Mouse (Mus musculus) kidney, embryonic 16.5 days (tissue): ENCODE measurements around the gene Ryk. TPM values are rescaled to one million over a fixed set of nuclear protein-coding genes. Genes with fewer than 3 reads are reported as not detected.
"Not testable (repeated sequence)": the region's sequence is repeated elsewhere in the genome, so short reads cannot be mapped to it uniquely, and the experiment has no call there.

Experiments used
- ATAC-seq: fragments of 200-750 bp; cut with Nextera tagmentation; 2 replicates; pipeline ENCODE4 v1.8.0; 2017; ENCODE audit warnings: moderate TSS enrichment; ENCODE audit not compliant: low FRiP score, low TSS enrichment
- H3K27ac ChIP-seq: fragments of 300-500 bp; sonication (generic); 2 replicates; pipeline ENCODE4 v1.5.1; 2014; ENCODE audit warnings: low read length
- H3K27me3 ChIP-seq: fragments of 300-500 bp; sonication (generic); 2 replicates; pipeline ENCODE4 v1.6.1; 2014; ENCODE audit warnings: low read length, control low read depth, mixed read lengths; ENCODE audit not compliant: insufficient read depth
- H3K36me3 ChIP-seq: fragments of 300-500 bp; sonication (generic); 2 replicates; pipeline ENCODE4 v1.6.1; 2014; ENCODE audit warnings: low read length, control low read depth, mixed read lengths; ENCODE audit not compliant: insufficient read depth
- H3K4me1 ChIP-seq: fragments of 300-500 bp; sonication (generic); 2 replicates; pipeline ENCODE4 v1.6.1; 2014; ENCODE audit warnings: low read length, control low read depth, mixed read lengths; ENCODE audit not compliant: insufficient read depth
- H3K4me2 ChIP-seq: fragments of 300-500 bp; sonication (generic); replicated peaks from 2 replicates; pipeline ENCODE4 v1.6.1; 2014; ENCODE audit warnings: low read depth, low read length
- H3K4me3 ChIP-seq: fragments of 300-500 bp; sonication (generic); 2 replicates; pipeline ENCODE4 v1.5.1; 2014; ENCODE audit warnings: mild to moderate bottlenecking, low read length
- H3K9ac ChIP-seq: fragments of 300-500 bp; sonication (generic); replicated peaks from 2 replicates; pipeline ENCODE4 v1.6.1; 2014; ENCODE audit warnings: low read length
- H3K9me3 ChIP-seq: fragments of 300-500 bp; sonication (generic); 2 replicates; pipeline ENCODE4 v1.6.1; 2016; ENCODE audit warnings: low read length, control low read depth
- WGBS: fragments of 180-500 bp; shearing (Covaris S2); extraction: QIAGEN DNeasy Blood & Tissue Kit; methylation state at CpG from one replicate; pipeline ENCODE4 v1.1.7; 2014; 5-methylcytosine and 5-hydroxymethylcytosine counted together
- polyA plus RNA-seq: library from polyadenylated mRNA; unstranded; fragments of >200 nt; fragmentation: Nextera tagmentation; extraction: Ambion mirVana; gene quantifications from 2 replicates; pipeline ENCODE4 v1.2.1, GENCODE M21; 2015

Gene Ryk
- polyA plus RNA-seq, 1 experiment from 2014 or later, result 17.0 TPM

DNA sequence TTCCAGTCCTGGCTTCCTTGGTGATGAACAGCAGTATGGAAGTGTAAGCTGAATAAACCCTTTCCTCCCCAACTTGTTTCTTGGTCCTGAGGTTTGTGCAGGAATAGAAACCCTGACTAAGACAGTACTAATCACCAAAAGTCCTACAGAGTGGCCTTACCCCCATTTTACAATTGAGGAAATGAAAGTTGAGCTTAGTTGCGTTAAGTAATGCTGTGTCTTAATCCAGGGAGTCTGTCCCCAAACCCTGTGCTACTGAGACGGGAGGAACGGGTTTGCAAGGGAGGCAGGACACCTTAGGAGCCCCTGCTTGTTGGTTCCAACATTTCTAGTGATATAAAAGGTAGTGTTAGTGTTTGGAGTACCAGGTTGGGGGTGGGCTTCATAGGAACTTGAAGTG, 78.9 kb downstream of the Ryk start:
- not testable (repeated sequence) for H3K4me1 ChIP-seq, H3K27me3 ChIP-seq, H3K9ac ChIP-seq, H3K27ac ChIP-seq, ATAC-seq, H3K4me2 ChIP-seq, H3K9me3 ChIP-seq, H3K4me3 ChIP-seq
- H3K36me3 ChIP-seq, result peaks cover 27% of the 10 kb centered on the region
- 91% methylated on average over 3 of the region's 3 CpGs for WGBS

DNA sequence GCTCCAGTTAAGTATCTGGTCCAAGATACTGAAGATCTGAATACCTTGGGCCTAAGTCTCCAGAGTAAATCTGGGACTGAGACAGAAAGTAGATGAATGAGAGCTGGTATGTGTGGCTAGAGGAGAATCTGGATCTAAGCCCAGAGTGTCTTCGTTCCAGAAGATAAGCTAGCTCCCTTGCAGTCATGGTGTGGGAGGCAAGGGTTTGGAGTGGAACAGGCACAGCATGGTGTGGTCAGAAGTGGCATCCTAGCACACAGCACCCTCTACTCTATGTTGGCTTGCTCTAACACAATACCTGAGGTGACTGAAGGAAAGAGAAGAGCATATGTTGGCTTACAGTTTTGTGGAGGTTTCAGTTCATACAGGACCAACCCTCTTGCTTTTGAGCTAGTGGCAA, 79.9 kb downstream of the Ryk start:
- H3K27ac ChIP-seq, result no peak overlapping the region
- WGBS, result 67% methylated on average over 1 of the region's 1 CpGs
- peaks cover 7% of the 10 kb centered on the region; the same call in 1 of the 2 replicates for H3K9me3 ChIP-seq
- H3K36me3 ChIP-seq, result peaks cover 21% of the 10 kb centered on the region
- no peak overlapping the region for H3K9ac ChIP-seq
- ATAC-seq, result no peak
- no peaks in the 10 kb centered on the region for H3K4me1 ChIP-seq
- H3K4me3 ChIP-seq, result no peak overlapping the region
- H3K4me2 ChIP-seq, result no peak overlapping the region
- no peaks in the 10 kb centered on the region for H3K27me3 ChIP-seq

DNA sequence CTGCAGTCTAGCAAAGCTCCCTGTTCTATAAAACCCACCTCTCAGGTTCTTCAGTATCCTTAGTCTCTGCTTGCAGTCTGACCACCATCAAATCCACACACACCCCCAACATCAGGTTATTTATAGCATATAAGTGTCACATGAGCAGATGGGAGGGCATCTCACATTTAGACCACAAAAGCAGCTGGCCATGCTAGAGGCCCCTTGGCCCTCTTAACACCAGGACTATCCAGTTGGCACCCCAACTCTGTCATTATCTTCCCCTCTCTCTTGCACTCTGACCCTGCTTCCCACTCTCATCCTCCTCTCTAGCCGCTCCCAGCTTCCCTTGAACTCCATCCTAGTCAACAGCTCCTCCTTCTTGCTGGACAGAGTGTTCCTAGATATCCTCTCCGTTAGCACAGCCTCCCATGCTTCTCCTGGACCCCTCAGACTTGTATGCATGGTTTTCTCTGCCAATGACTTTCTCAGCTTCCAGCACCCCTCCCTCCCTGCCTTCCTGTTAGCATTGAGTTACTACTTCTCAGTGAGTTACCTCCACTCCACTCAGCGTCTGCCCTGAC, 80.7 kb downstream of the Ryk start:
- Histone ChIP-seq H3K4me1 (no peaks in the 10 kb centered on the region), H3K4me3 (no peak overlapping the region), H3K9ac (no peak overlapping the region), H3K4me2 (no peak overlapping the region), H3K27me3 (no peaks in the 10 kb centered on the region), H3K27ac (no peak overlapping the region), H3K36me3 (peaks cover 14% of the 10 kb centered on the region), H3K9me3 (peaks cover 1% of the 10 kb centered on the region; the same call in 1 of the 2 replicates)
- ATAC-seq, result no peak
- WGBS, result 50% methylated on average over 3 of the region's 3 CpGs

DNA sequence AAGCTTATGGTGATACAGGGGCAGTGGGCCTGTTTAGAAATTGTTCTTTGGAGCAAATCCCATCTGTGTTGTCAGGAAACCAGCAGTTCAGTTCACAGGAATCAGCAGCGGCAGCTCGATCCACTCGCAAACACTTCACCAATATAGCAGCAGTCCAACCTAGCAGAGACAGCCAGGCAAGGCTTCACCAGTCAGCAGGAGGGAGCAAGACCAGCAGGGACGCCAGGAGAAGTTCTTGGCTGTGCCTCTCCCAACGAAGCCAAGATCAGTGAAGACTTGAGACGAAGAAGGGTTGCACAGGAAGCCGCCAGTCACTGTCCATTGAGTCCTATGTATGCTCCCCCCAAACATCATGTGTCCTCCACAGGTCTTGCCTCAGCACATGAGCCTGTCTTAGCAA, 81.4 kb downstream of the Ryk start:
- 91% methylated on average over 7 of the region's 7 CpGs for WGBS
- peaks cover 9% of the 10 kb centered on the region for H3K36me3 ChIP-seq
- no peak overlapping the region for H3K27ac ChIP-seq
- H3K4me3 ChIP-seq, result no peak overlapping the region
- H3K4me2 ChIP-seq, result no peak overlapping the region
- H3K27me3 ChIP-seq, result no peaks in the 10 kb centered on the region
- H3K9me3 ChIP-seq, result no peaks in the 10 kb centered on the region
- H3K4me1 ChIP-seq, result no peaks in the 10 kb centered on the region
- no peak overlapping the region for H3K9ac ChIP-seq
- ATAC-seq, result no peak

DNA sequence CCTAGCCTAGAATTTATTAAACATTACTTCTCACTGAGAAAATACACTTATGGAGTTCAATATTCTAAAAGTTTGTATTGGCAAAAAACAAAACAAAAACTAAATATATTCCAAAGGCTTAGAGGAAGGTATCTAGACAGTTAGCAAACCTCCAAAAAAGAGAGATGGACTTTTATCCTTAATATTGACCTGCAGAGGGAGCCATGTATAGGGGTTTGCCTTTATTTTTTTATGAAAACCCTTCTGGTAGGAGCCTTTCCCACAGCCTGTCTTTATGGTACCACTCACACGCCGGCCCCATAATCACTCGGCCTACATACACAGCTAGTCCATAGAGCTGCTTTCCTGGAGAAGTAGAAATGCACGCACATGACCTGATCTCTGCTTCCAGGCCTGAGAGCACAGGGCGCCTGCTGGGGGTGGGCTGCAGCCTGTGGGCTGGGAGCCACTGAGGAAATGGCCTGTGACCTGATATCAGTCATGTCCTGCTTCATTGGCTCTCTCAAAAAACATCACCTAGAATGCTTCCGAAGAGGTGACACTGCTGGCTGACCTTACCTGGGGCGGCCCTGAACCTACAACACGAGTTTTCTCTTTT, 82.9 kb downstream of the Ryk start:
- H3K9me3 ChIP-seq, result no peaks in the 10 kb centered on the region
- no peaks in the 10 kb centered on the region for H3K4me1 ChIP-seq
- H3K27ac ChIP-seq, result no peak overlapping the region
- H3K9ac ChIP-seq, result no peak overlapping the region
- WGBS, result 39% methylated on average over 8 of the region's 8 CpGs
- peaks cover 4% of the 10 kb centered on the region for H3K36me3 ChIP-seq
- no peaks in the 10 kb centered on the region for H3K27me3 ChIP-seq
- no peak overlapping the region for H3K4me3 ChIP-seq
- H3K4me2 ChIP-seq, result no peak overlapping the region
- ATAC-seq, result no peak

DNA sequence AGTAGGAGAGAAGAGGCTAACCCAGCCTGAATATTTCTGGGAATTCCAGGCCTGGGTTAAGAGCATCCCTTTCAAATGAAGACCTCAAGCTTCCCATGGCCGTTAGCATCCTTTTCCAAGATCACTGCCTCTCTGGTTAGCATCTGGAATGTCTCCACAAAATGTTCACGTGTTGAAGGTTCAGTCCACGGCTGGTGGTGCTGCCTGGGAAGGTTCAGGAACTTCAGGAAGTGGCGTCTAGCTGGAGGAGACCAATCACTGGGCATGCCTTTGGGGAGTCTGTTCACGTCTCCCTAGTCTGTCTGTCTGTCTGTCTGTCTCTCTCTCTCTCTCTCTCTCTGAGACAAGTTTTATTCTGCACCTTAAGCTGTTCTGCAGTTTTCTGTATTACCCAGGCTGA, 84.8 kb downstream of the Ryk start:
- Histone ChIP-seq H3K36me3 (peaks cover 4% of the 10 kb centered on the region), H3K9me3 (no peaks in the 10 kb centered on the region), H3K27me3 (no peaks in the 10 kb centered on the region), H3K4me1 (no peaks in the 10 kb centered on the region), H3K27ac (no peak overlapping the region), H3K9ac (no peak overlapping the region), H3K4me2 (no peak overlapping the region), H3K4me3 (no peak overlapping the region)
- no peak for ATAC-seq
- WGBS, result 66% methylated on average over 5 of the region's 5 CpGs

DNA sequence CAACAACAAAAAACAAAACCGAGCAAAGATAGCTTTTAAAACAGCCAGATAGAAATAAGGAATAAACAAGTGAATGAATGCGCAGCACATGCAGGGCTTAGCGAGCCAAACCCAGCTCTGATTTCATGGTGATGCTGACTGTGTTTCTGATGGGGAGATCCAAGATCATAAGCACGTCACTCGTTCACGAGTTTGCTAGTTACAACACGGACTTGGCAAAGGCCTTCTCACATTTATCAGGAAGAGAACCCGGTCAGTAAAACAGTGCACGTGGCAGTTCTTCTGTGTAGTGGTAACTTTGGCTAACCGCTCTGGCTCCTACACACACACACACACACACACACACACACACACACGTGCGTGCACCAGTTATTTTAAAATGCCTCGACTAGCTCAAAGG, 87.1 kb downstream of the Ryk start:
- Histone ChIP-seq H3K4me2 (no peak overlapping the region), H3K9ac (no peak overlapping the region), H3K4me3 (no peak overlapping the region), H3K27me3 (no peaks in the 10 kb centered on the region), H3K9me3 (no peaks in the 10 kb centered on the region), H3K27ac (no peak overlapping the region), H3K36me3 (no peaks in the 10 kb centered on the region), H3K4me1 (no peaks in the 10 kb centered on the region)
- ATAC-seq, result no peak
- 80% methylated on average over 13 of the region's 13 CpGs for whole genome bisulfite sequencing

DNA sequence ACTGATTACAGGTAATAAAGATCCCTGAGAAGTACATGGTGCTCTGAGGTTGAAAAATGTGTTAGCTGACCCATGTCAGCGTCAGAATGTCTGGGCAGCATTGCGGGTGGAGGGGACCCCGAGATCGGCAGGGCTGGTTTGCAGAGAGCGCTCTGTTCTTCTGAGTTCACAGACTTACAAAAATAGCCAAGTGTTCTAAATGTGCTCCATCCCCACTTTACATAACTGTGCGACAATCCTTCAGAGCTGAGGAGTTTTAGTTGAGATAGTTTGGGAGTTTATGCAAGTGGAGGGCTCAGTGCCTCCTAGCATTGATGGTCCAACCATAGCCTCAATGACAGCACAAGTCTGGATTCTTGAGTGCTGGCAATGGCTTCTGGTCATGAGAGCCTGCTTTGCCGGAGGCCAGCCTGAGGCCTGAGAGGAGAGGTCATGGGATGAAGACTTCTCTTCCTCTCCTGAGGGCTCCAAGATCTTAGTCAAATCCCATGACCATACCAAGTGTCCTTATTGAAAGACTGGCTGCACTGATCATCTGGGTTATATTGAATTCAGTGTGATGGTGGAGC, 88.2 kb downstream of the Ryk start:
- Histone ChIP-seq H3K9me3 (no peaks in the 10 kb centered on the region), H3K9ac (no peak overlapping the region), H3K27ac (no peak overlapping the region), H3K4me2 (no peak overlapping the region), H3K4me1 (no peaks in the 10 kb centered on the region), H3K4me3 (no peak overlapping the region), H3K36me3 (no peaks in the 10 kb centered on the region), H3K27me3 (no peaks in the 10 kb centered on the region)
- ATAC-seq, result no peak
- WGBS, result 88% methylated on average over 7 of the region's 7 CpGs

DNA sequence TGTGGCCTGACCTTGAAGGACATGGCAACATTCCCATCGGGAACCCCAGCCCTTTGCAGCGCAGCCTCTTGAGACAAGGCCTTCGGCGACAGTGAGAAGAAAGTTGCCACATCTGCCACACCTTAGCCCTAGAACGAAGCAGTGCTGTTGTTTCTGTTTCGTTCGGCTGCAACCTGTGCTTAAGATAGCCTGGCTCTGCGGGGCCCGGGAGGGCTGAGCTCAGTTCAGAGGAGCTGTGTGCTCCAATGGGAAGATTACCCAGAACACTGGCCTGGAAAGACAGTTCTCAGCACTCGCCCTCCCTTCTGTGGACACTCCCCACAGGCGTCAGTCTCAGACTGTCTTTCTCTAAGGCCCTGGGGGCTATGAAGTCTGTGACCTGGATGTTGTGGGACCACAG, 89.1 kb downstream of the Ryk start:
- Histone ChIP-seq H3K4me3 (no peak overlapping the region), H3K9ac (no peak overlapping the region), H3K36me3 (no peaks in the 10 kb centered on the region), H3K27me3 (no peaks in the 10 kb centered on the region), H3K4me2 (no peak overlapping the region), H3K4me1 (no peaks in the 10 kb centered on the region), H3K9me3 (no peaks in the 10 kb centered on the region), H3K27ac (no peak overlapping the region)
- ATAC-seq, result no peak
- 82% methylated on average over 11 of the region's 11 CpGs for WGBS

DNA sequence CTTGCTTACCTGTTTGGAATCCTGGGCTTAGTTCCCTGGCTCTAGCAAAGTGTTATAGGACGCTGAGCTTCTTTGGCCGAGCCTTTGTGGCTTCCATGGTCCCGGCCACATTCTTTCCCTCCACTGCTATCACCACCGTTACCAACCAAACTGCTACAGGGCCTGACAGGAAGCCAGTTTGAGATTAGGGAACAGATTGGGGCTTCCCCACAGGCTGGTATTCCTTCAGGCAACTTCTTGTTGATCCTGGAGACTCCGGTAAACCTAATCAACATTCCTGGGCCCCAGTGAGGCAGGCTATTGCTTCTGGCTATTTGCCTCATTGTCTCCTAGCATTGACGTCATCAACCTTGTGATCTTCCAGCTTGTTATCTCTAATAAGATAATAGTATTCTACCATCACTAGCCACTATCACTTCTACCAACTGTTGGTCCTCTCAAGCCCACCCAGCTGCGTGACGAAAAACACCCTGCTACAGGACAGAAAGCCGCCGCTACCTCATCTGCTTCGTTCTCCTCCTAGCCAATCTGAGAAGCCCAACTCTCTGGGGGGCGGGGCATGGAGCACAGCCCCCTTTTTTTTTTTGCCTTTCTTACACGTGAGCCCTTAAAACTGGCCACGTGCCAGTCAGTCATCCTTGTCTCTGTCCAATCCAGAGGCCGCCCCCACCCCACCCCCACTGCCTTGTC, 90.1 kb downstream of the Ryk start:
- no peak overlapping the region for H3K4me2 ChIP-seq
- no peaks in the 10 kb centered on the region for H3K9me3 ChIP-seq
- no peak overlapping the region for H3K4me3 ChIP-seq
- WGBS, result 62% methylated on average over 15 of the region's 15 CpGs
- H3K4me1 ChIP-seq, result 0 out of 2 replicates have a peak, but pooled peaks cover 3% of the 10 kb centered on the region
- no peaks in the 10 kb centered on the region for H3K27me3 ChIP-seq
- no peak for ATAC-seq
- no peaks in the 10 kb centered on the region for H3K36me3 ChIP-seq
- H3K9ac ChIP-seq, result no peak overlapping the region
- H3K27ac ChIP-seq, result no peak overlapping the region
